Mouse (Mus musculus): Measurements from ENCODE around the gene Lrmda.

Gene Lrmda

DNA sequence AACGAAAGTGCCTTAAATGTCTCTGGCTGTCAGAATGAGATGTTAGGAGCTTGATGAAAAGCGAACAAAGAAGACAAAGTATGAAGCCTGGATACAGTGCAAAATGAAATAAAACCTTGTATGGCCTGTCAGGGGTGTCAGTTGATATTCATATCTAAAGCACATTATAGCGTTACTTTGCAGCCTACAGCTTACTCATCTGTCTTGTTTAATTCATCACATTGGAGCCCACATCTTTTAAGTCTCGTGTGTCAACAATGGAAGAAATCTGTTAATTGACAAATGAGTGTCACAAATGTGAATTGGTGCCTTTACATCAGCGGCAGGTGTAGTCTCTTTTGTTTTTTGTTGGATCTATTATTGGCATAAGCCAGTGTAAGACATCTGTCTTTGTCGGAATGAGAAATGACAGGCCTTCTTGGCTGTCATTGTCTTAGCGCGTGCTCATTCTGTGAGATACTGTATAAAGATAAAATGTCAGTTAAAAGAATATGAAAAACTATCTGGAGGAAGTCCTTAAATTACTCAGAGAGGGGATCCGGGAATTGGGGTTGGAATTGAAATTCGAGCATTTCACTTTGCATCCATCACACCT is 26.8 kb downstream of the Lrmda start:
- DNase-seq = no peak

DNA sequence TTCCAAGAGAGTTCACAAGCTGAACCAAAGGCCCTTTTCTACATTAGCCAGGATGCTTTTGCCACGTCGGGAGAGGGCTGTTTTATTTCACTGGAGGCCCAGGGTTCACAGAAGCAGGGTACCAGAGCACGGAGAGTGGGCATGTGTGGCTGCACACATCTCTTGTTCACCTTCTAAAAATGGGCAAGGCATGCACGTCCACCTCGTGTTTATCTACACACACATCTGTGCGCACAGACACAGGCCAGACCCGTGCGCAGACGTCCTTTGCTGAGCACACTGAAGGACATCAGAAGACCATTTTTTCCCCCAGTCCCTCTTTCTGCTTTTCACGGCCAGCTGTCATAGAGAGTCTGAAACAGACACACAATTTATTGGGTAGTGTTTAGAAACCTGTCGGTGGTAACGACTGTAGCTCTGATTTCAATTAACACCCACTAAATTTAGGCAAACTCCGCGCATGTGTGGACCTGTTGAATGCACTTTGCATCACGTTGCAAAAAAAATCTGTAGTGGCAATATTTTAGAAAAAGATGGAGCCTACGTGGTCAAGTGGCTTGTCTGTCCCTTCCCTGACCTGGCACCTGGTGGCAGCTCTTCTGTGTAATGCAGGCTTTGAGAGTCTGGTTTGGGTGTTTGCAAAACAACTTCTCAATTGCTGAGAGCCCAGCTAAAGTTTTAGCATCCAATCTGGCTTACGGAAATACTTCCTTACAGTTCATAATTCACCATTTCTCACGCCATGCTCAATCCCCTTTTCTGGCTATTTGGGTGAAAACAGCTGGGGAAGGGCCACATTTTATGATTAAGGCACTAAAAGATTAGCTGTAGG is 28.8 kb downstream of the Lrmda start:
- no peak for DNase-seq

DNA sequence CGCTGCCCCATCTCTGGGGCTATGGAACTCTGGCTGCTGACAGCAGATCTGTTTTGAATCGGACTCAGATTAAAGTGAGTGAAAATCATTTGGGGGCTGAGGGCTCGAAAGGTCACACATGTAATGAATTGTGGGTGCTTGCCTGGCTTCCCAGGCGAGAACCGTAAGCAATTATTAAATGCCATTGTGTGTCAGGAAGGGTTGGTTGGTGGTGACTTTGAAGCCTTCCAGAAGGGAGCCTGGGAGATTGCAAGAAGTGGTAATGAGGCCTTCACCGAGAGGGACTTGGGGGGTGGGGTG is 29.3 kb downstream of the Lrmda start:
- no peak for DNase-seq

DNA sequence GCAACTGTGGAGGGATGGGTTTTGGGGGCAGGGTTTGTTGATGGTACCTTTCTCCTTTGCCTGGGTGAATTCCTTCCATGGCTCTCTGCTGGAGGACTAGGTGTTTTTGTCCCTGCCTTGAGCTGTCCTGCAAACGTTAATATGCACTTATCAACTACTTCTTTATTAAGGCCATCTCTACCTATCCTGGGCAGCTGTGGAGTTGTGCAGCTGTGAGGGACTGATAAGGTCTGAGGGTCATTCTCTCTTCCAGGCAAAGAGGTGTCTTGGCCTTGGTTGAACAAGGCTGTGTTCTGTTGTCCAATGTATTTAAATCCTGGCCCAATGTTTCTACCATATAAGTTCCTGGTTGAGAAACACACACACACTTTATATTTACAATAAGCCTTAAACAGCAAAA is 29.8 kb downstream of the Lrmda start:
- no peak for DNase-seq

DNA sequence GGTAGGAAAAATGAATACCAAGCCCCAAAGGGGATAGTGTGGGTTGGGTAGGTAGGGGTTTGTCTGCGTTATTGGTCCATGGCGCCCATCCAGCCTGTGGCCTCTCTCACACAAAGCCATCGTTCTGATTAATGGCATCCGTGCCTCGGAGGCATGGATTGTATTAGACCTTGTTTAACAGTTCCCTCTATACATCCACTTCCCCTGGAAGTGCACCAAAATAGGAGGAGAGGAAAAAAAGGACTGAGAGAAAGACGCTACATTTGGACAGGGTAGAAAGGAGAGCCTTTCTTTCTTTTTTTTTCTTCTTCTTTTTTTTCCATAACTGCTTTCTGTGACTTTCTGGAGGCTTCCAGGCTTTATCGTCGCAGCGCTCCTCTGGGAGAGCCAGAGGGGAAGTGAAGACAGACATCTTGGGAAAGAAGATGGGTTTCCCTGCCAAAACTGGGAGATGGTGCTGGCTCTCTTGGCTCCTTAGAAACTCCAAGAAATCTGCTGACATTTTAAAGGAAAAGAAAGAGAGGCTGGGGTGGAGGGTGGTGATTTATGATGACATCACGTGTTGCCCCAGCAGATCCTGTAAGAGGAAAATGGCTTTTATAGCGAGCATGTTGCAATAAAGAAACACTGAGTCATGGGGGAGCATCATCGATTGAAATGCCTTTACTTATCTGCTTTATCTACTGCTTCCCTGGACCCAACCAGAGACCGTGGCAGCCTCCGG is 32.6 kb downstream of the Lrmda start:
- peak; percentile 16 for DNase-seq

DNA sequence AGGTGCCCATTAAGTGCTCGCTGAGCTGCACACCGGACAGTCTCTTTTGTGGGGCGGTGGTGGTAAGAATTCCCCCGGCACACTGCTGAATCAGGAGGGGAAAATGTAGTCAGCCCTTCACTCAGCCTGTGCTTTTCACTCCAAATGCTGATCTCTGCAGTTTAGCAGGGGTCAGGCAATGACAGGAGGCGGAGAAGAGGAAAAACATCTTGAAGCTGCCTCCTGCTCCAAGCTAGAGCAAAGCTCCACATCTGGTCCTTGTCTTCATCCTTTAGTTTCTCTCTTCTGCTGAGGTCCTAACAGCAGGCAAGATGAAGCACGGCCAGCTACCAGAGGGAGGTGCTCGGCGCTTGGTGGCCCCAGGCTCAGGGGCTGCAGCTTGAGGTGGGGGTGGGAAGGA is 36.1 kb downstream of the Lrmda start:
- DNase-seq = peak; percentile 30

DNA sequence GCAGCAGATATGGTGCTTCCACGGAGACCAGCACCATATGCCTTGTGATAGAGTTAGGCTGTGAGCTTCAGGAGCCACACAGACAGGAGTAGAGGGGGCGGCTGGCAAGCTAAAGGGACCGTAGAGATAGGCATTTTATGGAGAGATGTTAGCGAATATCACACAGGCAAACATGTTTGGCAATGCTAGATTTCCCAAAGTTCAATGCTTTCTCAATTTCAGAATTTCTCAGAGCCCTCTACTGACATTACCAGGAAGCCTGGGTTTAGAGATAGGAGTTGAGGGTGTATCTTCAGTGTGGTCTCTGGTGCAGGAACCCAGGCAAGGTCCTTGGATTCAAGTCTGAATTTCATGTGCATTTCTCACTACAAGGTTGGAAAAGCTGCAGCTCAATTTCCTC is 36.7 kb downstream of the Lrmda start:
- no peak for DNase-seq

DNA sequence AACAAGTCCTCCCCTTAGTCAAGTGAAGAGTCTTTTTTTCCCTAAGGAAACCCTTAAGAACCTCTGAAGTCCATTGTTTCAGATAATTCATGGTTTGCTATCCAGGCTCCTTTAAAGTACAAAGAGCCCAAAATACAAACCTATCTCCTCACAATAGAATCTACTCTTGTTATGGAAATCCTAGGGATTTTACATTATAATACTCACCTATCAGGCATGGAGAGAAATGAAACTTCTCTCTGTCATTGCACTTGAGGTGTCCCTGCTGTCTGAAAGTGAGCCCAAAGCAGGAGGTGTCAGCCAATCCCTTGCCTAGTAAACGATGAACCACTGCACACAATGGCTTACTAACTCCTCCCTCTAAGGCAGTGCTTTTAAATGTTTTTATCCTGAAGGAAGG is 39.2 kb downstream of the Lrmda start:
- DNase-seq = no peak

DNA sequence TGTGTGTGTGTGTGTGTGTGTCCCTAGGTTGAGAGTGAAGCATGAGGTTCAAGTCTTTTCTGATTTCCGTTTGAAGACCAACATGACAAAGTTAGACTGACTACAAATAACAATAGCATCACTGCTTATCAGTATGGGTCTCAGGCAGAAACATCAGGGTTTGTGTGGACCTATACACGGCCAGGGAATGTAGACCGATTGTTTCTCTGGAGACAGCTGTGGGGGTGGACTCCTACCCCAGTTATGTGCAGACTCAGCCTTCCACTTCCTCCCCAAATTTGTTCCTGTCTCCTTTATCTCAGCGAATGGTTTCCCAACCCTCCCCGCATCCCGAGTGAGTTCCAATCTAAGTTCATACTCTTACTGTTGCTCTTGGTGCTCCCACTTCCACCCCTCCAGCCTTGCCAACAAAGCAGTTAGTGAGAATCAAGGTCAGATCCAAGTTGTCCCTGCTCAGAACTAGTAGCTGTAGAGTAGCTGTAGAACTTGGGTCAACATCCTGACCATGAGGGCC is 39.9 kb downstream of the Lrmda start:
- no peak for DNase-seq

DNA sequence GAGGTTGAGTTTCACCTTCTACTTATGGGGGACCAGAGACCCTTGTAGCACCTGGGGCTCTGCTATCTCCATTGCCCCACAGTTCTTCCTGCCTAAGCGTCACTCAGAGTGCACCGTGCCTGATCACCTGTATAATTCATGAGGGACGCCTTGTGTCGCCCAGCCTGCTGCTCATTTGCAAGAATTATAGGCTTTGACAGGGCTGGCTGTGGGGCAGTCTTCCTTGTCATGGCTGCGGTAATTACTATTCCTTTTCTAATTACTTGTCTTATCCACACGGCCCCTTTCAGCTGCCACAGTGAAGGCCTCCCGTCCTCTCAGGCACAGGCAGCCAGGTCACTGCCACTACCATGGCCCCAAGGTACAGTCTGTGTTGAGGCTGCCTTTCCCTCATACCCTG is 41.3 kb downstream of the Lrmda start:
- DNase-seq = no peak

DNA sequence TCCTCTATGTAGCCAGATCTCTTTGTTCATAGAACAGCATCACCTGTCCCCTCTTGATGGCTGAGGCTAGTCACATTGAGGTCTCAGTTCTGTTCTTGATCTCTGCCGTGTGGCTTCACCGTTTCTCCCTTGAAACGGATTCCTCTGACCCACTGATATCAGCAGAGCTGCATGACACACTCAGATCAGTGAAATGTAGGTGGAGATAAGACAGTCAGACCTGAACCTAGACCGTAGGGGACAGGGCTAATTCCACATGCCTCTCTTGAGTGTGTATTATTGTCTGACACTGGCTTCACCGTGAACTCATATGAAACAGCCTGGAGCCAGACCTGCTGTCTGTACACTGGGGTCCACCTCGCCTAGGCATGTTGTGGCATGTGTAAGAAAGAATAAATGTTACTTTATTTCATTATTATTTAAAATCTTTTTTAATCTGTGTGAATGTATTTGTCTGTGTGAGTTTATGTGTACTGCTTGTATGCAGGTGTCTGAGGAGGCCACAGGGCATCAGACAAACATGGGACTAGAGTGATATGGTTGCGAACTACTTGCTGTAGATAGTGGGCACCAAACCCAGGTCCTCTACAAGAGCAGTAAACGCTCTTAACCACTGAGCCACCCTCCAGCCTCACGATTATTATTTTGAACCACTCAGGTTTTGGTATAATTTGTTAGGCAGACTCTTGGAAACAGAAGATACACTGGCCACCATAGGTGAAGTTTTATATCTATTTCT is 42.8 kb downstream of the Lrmda start:
- DNase-seq = no peak

DNA sequence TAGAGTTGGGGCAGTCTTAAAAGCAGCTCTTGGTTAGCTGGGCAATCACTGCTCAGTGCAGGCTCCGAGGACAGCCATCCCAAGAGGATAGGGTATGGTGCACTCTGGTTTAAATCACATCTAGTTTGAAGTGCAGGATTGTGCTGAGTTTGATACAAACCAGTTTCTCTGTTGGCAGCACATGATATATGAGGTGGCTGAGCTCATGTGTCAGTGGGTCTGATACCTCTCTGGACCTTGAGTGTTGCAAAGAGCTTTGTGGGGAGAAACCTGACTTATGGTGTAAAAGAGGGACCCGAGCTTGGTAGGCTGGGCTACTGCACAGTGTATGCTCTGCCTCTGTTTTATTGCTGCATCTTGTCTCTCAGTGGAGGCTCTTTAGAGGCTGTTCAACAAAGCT is 49.7 kb downstream of the Lrmda start:
- DNase-seq = no peak

DNA sequence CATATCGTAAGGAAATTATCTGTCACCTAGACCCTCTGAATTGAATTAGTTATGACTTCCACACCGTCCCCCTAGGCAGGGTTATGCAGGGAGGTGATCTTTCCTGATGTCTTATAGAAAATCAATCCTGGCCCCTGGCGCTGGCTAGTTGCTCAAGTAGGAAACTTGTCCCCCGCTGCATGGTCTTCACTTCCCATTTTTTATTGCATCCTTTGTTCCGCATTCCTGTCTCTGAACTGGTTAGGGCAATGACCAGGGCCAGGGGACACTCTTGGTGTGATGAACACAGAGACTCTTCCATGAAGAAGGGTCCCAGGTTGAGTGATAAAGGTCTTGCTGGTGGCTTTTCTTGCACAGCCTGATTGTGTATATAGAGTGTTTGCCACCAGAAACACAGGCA is 53.9 kb downstream of the Lrmda start:
- no peak for DNase-seq

DNA sequence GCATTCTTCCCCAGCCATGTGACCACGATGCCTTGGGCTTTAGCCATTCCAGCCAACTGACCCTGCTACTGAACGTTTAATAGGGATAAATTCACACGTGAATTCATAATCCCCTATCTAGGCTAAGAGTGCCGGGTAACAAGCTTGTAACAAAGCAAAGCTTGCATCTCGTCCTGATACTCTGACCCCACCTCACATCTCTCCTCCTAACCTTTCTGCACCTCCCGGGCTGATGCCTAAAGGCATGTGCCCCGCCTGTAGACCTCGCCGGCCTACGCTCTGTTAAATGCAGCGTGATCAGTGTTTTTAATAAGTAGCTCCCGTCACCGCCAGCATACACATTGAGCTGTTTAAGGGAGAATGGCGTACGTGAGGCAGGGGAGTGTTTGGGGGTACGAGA is 54.7 kb downstream of the Lrmda start:
- no peak for DNase-seq

DNA sequence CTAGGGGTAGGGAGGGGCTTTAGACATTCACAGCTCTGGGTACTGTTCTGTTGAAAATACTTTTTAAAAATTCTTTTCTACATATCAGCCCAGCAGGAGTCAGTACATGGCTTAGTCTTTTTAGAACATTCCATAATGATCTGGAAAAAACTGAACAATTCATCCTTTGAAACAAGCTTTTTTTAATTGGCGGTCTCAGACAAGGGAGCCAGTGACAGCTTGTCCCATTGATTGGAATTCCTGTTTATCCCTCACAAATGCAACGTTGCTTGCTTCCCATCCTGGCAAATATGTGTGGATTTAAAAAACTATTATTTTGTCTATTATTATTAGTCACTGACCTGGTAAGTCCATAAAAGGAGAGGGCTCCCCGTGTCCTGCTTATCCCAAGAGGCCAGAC is 64.4 kb downstream of the Lrmda start:
- no peak for DNase-seq

DNA sequence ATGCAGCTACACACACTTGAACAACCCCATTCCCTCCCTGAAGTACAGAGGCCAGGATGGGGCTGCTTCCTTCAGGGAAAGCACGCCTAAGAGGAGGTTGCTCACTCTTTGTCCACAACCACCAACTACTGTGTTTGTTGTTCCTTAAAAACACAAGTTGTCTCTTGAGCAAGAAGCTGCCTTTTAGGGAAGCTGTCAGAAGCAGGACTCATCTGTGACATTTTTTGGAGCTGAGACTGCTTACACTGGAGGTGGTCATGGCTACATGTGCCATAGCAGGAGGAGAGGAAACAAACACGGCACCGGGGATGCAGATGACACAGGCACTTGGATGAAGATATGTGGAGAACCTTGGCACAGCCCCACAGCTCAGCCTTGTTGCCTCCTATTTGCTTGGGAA is 65.9 kb downstream of the Lrmda start:
- no peak for DNase-seq

DNA sequence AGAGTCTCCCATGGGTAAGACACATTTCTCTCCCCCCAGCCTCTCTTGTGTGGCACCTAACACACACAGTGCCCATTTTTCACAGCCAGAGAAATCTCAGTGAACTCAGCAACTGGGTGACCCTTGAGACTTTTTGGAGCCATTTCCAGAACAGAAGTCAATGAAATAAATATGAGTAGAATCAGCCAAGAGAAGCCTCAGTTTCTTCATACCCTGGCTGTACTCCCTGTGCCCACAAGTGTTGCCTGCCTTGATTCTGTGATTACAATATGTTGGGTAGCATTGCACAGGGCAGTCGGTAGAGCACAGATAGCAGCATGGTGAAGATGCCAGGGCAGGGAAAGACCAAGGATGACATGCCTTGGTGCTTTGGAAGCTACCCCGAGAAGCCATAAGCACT is 69.1 kb downstream of the Lrmda start:
- DNase-seq = no peak

DNA sequence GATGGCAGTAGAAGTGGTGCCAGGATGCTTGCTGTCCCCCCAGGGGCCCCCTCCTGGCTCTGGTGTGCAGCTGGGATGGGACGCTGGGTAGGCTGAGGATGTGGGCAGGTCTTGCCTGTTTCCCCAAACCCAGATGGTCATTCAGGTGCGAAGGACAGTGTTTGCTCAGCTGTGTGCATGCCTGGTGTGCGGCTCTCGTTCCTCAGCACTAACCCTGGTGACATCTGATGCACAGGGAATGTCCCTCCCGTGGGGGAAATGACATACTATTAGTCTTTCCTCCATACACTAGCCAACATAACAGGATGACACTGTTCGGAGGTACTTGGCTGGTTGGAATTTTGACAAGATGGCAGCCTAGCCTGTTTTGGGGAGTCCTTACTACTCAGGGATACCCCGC is 69.8 kb downstream of the Lrmda start:
- DNase-seq = no peak

DNA sequence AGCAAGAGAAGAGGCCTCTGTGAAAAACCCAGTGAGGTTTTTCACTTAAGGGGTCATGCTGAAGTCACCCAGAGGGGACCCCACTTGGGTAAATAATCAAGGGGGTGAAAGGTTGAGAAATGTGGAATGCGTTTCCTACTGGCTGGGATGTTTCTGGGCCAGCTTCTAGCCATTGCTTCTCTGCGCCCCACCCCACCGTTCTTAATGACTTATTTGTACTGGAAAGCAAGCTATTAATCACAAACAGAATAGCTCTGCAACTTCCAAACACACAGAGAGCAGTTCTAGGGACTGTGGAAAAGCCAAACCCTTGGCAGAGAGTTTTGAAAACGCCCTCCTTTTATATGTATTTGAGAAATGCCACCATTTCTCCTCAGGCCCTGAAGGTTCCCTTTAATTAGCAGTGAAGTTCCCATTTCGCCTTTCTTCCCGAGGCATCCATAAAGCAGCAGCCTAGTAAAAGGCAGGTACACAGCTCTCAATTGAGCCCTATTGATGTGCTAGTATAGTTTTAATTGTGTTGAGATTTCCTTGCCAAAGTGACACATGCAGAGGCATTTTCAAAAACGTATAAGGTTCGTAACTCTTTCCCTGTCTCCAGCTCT is 70.5 kb downstream of the Lrmda start:
- DNase-seq = peak; percentile 38

DNA sequence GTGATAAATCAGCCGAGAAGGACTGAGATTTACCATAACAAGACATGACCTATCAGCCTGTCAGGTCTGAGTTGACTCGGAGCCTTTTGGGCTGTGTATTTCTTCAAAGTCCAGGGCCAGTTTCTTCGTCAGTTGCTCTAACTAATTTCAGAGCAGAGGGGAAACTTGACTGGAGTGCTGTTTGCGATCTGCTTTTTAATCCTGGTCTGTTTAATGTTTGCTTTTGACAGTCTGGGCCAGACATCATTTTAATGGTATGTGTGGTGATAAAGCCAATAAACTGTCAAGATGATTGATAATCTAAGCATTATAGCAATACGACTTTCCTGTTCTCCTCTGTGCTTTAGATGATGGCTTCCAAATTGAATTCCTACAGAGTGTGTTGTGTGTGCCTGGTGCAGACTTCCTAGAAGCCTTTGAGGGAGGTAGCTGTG is 71.3 kb downstream of the Lrmda start:
- DNase-seq = no peak

DNA sequence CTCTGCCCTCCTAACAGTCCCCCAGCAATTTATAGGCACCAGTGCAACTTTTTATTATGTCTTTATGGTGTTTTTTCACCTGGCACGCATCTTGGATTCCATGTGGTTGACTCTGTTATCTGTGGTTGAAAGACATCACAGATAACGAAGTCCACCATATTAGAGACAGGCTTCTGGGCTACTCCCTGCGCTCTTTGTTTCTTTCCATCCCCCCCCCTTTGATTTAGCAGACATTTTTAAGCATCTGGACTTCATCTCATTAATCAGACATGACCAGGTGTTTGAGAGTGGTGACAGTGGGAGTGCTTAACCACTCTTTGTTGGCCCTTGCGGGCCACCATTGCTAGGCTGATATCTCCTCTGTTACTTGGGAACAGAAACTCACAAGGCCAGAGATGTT is 71.8 kb downstream of the Lrmda start:
- no peak for DNase-seq

DNA sequence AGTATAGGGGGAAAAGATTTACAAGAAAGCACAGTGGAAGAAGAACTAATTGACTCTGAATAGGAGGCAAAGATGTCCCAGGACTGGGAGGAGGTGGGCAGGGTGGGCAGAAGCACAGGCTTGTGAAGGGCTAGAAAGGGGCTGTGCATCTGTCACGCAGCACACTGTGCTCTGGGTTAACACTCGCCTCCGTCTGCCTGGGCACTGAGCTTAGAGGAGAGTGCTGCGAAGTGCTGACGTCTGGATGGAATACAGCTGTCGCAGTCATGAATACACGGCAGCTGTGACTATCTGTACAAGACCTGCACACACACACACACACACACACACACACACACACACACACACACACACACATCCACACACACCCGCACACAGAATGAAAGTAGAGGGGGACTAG is 73.6 kb downstream of the Lrmda start:
- DNase-seq = no peak
